Mouse (Mus musculus) midbrain, embryonic 14.5 days (tissue): Measurements from ENCODE around the gene Slbp. TPM values are rescaled to one million over a fixed set of nuclear protein-coding genes. Genes with fewer than 3 reads are reported as not detected.

Experiments
- ATAC-seq: fragments of 200-750 bp; cut with Nextera tagmentation; 2 replicates; pipeline ENCODE4 v1.8.0; 2017; ENCODE audit warnings: moderate number of reproducible peaks, moderate library complexity; ENCODE audit not compliant: low FRiP score, low TSS enrichment
- DNase-seq: peaks from one replicate; pipeline ENCODE4 v3.0.0-alpha.2; 2015
- H3K27ac ChIP-seq: fragments of 300-500 bp; sonication (generic); replicated peaks from 2 replicates; pipeline ENCODE4 v1.5.1; 2014; ENCODE audit warnings: mild to moderate bottlenecking, low read depth, low read length, moderate library complexity
- H3K27me3 ChIP-seq: fragments of 300-500 bp; sonication (generic); 2 replicates; pipeline ENCODE4 v1.6.1; 2014; ENCODE audit warnings: low read length, control low read depth, mixed read lengths; ENCODE audit not compliant: control insufficient read depth, insufficient read depth
- H3K36me3 ChIP-seq: fragments of 300-500 bp; sonication (generic); 2 replicates; pipeline ENCODE4 v1.6.1; 2014; ENCODE audit warnings: low read length, control low read depth; ENCODE audit not compliant: control insufficient read depth, insufficient read depth
- H3K4me1 ChIP-seq: fragments of 300-500 bp; sonication (generic); 2 replicates; pipeline ENCODE4 v1.6.1; 2014; ENCODE audit warnings: mild to moderate bottlenecking, antibody characterized with exemption, low read length, control low read depth; ENCODE audit not compliant: control insufficient read depth, insufficient read depth
- H3K4me2 ChIP-seq: fragments of 300-500 bp; sonication (generic); 2 replicates; pipeline ENCODE4 v1.6.1; 2014; ENCODE audit warnings: mild to moderate bottlenecking, low read length, moderate library complexity
- H3K4me3 ChIP-seq: fragments of 300-500 bp; sonication (generic); replicated peaks from 2 replicates; pipeline ENCODE4 v1.5.1; 2014; ENCODE audit warnings: low read depth, low read length
- H3K9ac ChIP-seq: fragments of 300-500 bp; sonication (generic); replicated peaks from 2 replicates; pipeline ENCODE4 v1.6.1; 2014; ENCODE audit warnings: mild to moderate bottlenecking, low read length, moderate library complexity
- H3K9me3 ChIP-seq: fragments of 300-500 bp; sonication (generic); 2 replicates; pipeline ENCODE4 v1.6.1; 2016; ENCODE audit warnings: low read length, control low read depth, mixed read lengths; ENCODE audit not compliant: control insufficient read depth
- WGBS: fragments of 180-500 bp; shearing (Covaris S2); extraction: QIAGEN DNeasy Blood & Tissue Kit; methylation state at CpG from one replicate; pipeline ENCODE4 v1.1.7; 2014; 5-methylcytosine and 5-hydroxymethylcytosine counted together
- polyA plus RNA-seq: library from polyadenylated mRNA; unstranded; fragments of >200 nt; fragmentation: Nextera tagmentation; extraction: Ambion mirVana; gene quantifications from 2 replicates; pipeline ENCODE4 v1.2.1, GENCODE M21; 2014

Slbp gene
- polyA plus RNA-seq, 1 experiment from 2014 or later, result 134 TPM

DNA sequence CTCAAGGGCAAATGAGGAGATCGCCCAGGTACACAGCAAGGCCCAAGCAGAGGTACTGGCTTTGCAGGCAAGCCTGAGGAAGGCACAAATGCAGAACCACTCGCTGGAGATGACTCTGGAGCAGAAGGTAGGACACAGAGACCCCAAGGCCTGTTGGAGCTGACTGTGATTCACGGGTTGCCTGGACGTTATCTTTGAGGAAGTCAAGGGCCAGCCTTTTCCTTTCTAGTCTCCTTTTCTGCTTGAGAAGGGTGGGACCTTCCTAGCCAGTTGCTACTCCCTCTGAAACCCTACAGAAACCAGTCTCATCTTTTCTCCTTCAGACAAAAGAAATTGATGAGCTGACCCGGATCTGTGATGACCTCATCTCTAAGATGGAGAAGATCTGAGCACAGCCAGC is 19.3 kb upstream of the Slbp start:
- DNase-seq, result no peak
- ATAC-seq, result no peak
- no peak overlapping the region for H3K4me3 ChIP-seq
- H3K27me3 ChIP-seq, result no peaks in the 10 kb centered on the region
- peaks cover 40% of the 10 kb centered on the region for H3K36me3 ChIP-seq
- H3K27ac ChIP-seq, result no peak overlapping the region
- H3K9ac ChIP-seq, result no peak overlapping the region
- no peaks in the 10 kb centered on the region for H3K4me1 ChIP-seq
- 88% methylated on average over 5 of the region's 5 CpGs for WGBS
- no peak overlapping the region for H3K4me2 ChIP-seq
- H3K9me3 ChIP-seq, result no peaks in the 10 kb centered on the region

DNA sequence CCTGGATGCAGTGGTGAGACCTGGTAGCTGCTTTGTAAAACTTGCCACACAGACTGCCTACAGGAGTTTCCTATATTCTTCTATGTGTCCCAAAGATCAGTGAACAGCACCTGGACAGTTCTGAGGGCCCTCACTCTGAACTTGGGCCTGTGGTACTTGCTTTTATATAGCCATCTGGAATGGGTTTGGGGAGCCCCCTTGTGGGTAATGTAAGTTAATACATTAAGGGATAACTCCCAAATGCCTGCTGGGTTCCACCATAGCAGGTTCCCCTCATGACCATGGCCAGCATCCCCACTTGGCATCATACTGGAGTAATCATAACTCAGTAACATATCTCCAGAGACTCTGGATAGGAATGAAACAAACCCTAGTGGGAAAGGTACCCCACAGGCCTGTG is 15.8 kb upstream of the Slbp start:
- no peak overlapping the region for H3K27ac ChIP-seq
- H3K27me3 ChIP-seq, result no peaks in the 10 kb centered on the region
- peak; percentile 74 for DNase-seq
- H3K9me3 ChIP-seq, result no peaks in the 10 kb centered on the region
- no peak for ATAC-seq
- no peak overlapping the region for H3K9ac ChIP-seq
- no peak overlapping the region for H3K4me3 ChIP-seq
- no peak overlapping the region for H3K4me2 ChIP-seq
- peaks cover 44% of the 10 kb centered on the region for H3K36me3 ChIP-seq
- no peaks in the 10 kb centered on the region for H3K4me1 ChIP-seq

DNA sequence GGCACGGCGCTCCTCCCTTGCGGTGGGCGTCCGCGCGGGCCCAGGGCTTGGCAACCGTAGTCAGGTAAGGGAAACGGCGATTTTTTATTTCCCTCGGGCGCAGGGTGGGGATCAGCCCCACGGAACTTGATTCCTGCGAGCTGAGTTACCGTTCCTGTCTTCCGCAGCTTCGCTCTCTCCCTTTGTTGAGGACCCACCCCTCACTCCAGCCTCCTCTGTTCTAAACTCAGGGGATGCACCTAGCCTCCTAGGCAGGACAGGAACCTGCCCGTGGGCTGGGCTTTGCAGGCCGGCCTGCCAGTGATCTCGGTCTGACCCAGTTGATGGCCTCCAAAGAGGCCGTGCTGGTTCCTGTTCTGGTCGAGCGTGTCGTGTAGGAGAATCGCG is 6.3 kb upstream of the Slbp start:
- H3K27ac ChIP-seq, result no peak overlapping the region
- H3K9ac ChIP-seq, result peak overlapping the region; percentile 43
- under 1% methylated on average over 26 of the region's 26 CpGs for WGBS
- H3K4me1 ChIP-seq, result peaks cover 19% of the 10 kb centered on the region
- H3K4me2 ChIP-seq, result peak overlapping the region; percentile 94
- ATAC-seq, result 0 out of 2 replicates have a peak, but pooled peaks have one; percentile 1
- no peaks in the 10 kb centered on the region for H3K27me3 ChIP-seq
- H3K36me3 ChIP-seq, result peaks cover 24% of the 10 kb centered on the region
- H3K9me3 ChIP-seq, result no peaks in the 10 kb centered on the region
- peak overlapping the region; percentile 71 for H3K4me3 ChIP-seq
- DNase-seq, result no peak

DNA sequence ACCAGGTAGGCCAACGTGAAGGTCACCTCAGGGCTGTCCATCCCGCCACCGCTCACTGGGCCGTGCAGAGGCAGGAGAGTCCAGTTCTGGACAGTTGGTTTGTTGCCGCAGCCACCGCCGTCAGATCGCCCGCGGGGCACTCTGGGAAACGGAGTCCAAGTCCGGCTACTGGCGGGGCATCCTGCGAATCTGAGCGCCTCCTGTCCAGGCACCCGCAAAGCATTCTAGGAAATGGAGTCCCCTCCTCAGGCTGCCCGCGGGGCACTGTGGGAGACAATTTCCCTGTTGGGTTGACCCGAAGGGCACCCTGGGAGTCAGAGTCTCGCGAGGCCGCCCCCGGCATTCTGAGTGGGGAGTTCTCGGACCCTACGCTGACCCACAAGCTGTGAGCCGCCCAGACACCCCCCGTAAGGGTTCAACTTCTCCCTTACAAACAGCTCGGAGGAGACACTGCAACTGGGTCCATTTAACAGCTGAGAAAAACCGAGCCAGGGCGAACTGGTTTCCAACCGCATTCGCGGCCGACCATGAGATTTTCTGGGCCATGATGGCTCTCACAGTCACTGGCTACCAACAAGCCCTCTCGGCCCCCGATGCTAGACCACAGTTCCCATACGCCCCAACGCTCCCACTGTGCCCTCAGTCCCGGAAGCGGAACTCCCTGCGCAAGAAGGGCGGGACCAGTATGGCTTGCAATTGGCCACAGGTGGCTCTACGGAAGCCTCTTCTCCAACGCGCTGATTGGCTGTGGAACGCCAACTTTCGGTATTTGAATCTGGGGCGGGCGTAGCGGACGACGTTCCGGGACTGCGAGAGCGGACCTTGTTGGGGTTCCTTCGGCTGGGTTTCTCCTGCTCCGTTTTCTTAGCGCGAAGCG is 5.7 kb upstream of the Slbp start, which contains the start of the genes Tacc3 and Tmem129:
Gene Tacc3 (plus strand): TSS at position 342 of the 877 bp plus-strand sequence.
Gene Tmem129 (minus strand): TSS at position 630 of the 877 bp plus-strand sequence.
- H3K4me1 ChIP-seq, result peaks cover 19% of the 10 kb centered on the region
- no peaks in the 10 kb centered on the region for H3K9me3 ChIP-seq
- peak within 1 kb of the TSS; percentile 71 for H3K4me3 ChIP-seq
- WGBS, result under 1% methylated on average over 60 of the region's 60 CpGs
- DNase-seq (peak; percentile 98), ATAC-seq (peak; percentile 97)
- H3K27me3 ChIP-seq, result no peaks in the 10 kb centered on the region
- peak within 1 kb of the TSS; percentile 95 for H3K27ac ChIP-seq
- peaks cover 26% of the 10 kb centered on the region for H3K36me3 ChIP-seq
- H3K4me2 ChIP-seq, result peak within 1 kb of the TSS; percentile 94
- H3K9ac ChIP-seq, result peak within 1 kb of the TSS; percentile 63

DNA sequence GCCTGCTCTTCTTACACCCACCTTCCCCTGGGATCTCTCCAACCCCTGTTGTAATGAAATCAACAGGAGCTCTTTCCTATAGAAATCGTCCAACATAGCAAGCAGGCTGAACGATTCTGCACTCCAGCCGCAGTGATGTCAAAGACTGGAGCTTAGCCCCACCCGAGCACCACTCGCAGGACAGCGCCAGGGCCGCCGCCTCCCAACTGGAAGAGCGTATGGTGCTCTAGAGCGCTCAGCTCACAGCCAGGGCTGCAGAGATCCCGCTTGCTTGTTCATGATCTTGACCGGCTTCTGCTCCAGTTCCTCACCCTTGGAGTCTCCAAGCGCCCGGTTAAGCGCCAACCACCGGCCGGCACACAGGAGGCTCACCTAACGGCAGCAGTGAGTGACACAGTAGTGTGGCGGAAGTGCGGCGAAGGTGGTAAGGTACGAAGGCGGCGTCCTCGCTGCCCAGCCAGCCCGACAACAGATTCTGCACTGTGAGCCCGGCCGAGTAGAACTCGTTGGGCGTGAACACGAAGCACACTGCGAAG is 4.9 kb upstream of the Slbp start:
- peak overlapping the region; percentile 71 for H3K4me3 ChIP-seq
- ATAC-seq, result peak; percentile 44
- WGBS, result under 1% methylated on average over 32 of the region's 32 CpGs

DNA sequence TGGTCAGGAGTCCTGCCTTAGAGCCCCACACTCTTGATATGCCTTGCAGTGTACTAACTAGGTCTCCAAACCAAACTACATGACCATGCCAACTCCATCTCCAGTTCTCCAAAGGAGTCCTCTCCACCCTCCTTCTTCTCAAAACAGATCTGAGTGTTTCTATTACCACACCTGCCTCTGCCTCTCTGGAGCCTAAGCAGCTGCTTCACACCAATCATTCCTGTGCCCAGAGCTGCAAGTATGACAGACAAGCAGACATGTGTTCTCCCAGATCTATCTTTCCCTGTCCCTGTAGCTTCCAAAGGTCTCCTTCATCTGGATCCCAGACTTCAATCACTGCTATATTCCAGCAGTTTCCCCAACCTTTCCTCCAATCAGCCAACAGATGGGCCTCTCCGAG is 4.4 kb upstream of the Slbp start:
- Histone ChIP-seq H3K4me3 (peak overlapping the region; percentile 71), H3K4me1 (peaks cover 19% of the 10 kb centered on the region), H3K36me3 (peaks cover 25% of the 10 kb centered on the region), H3K27me3 (no peaks in the 10 kb centered on the region), H3K4me2 (peak overlapping the region; percentile 94), H3K9ac (peak overlapping the region; percentile 63), H3K27ac (no peak overlapping the region), H3K9me3 (no peaks in the 10 kb centered on the region)
- ATAC-seq (no peak), DNase-seq (no peak)
- WGBS, result 50% methylated on average over 1 of the region's 1 CpGs

More for the DNA sequence above, 4.9 kb upstream of the Slbp start:
- Histone ChIP-seq H3K36me3 (peaks cover 26% of the 10 kb centered on the region), H3K27ac (peak overlapping the region; percentile 95), H3K4me1 (peaks cover 19% of the 10 kb centered on the region), H3K4me2 (peak overlapping the region; percentile 94), H3K9ac (peak overlapping the region; percentile 63), H3K9me3 (no peaks in the 10 kb centered on the region), H3K27me3 (no peaks in the 10 kb centered on the region)
- no peak for DNase-seq

DNA sequence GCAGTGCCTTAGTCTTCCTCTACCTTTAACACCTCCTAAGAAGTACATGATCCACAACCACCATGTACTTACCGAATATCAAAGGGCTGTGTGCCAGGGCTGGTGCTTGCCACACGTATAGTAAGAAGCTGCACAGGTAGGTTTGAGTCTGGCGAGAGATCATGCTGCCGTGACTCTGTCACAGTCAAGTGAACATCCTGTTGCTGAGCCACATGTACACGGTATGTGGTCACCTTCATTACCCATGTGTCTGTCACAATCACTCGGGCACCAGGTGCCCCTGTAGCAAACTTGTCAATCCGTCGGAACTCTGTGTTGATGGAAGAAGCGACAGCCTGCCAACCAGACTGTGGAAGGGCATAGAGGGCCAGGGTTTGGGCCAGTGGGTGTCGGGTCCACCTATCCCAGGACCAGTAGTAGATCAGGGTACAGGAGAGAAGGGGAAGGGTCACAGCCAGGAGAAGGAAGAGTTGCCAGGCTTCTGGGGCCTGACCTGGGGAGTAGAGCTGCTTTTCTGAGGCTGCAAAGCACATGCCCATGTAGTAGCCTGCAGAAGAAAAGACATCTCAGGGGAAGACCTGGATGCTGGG is 3.0 kb upstream of the Slbp start:
- H3K9ac ChIP-seq, result no peak overlapping the region

DNA sequence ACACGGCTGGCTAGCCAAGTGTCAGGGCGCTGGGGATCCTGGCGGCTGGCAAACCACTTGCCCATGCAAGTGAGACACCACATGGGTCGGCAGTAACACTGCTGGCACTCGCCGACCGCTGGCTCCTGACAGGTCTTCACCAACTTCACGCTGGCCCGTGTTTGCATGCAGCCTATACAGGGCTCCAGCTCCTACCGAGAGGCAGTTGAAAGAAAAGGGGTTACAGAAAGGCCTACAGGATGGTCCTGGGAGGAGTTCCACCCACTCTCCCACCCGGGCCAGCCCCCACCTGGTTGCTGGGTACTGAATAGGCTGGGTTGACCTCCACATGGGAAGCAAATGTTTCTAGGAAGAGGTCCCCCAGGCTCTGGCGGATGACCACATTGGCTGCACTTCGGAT is 2.0 kb upstream of the Slbp start:
- DNase-seq (no peak), ATAC-seq (no peak)
- Histone ChIP-seq H3K9ac (no peak overlapping the region), H3K27ac (no peak overlapping the region), H3K27me3 (no peaks in the 10 kb centered on the region), H3K4me2 (no peak overlapping the region), H3K36me3 (peaks cover 21% of the 10 kb centered on the region), H3K4me1 (peaks cover 30% of the 10 kb centered on the region), H3K4me3 (no peak overlapping the region), H3K9me3 (no peaks in the 10 kb centered on the region)
- WGBS, result 94% methylated on average over 13 of the region's 13 CpGs

More for the DNA sequence above, 3.0 kb upstream of the Slbp start:
- Histone ChIP-seq H3K36me3 (peaks cover 19% of the 10 kb centered on the region), H3K4me2 (no peak overlapping the region), H3K9me3 (no peaks in the 10 kb centered on the region), H3K4me3 (no peak overlapping the region), H3K27ac (no peak overlapping the region), H3K4me1 (peaks cover 28% of the 10 kb centered on the region), H3K27me3 (no peaks in the 10 kb centered on the region)
- WGBS, result 94% methylated on average over 10 of the region's 10 CpGs
- no peak for DNase-seq
- no peak for ATAC-seq
